Comparison of ENCODE assay signal across 13 mouse cellular contexts in genomic region chr14:120300191-120300590, GRCm38 (mm10). TPM values are rescaled to one million over a fixed set of nuclear protein-coding genes. Genes with fewer than 3 reads are reported as not detected.
DNase-seq lines count a peak whose midpoint lies in the region; ATAC-seq lines count a peak whose summit lies in the region.
"Had no signal": no experiment of that assay in that cellular context is flagged by ENCODE, and none has a peak within 500 bp of the region (broad histone marks: within the 10 kb centered on the region; RNA-seq: fewer than 3 reads in every experiment).

No protein-coding gene starts in this region.

- H3K4me1 ChIP-seq in embryonic facial prominence, embryonic 14.5 days (ENCODE audit: control insufficient read depth, insufficient read depth, low read length) = peaks cover 69% of the 10 kb centered on the region
- peaks cover 54% of the 10 kb centered on the region for H3K4me1 ChIP-seq in embryonic facial prominence, embryonic 10.5 days
- peaks cover 69% of the 10 kb centered on the region for H3K4me1 ChIP-seq in kidney, embryonic 16.5 days (ENCODE audit: insufficient read depth, low read length)
- peaks cover 49% of the 10 kb centered on the region for H3K4me1 ChIP-seq in brown adipose tissue, adult 24 weeks (ENCODE audit: control insufficient read depth, insufficient read depth, insufficient read length, low read length)
- peaks cover 70% of the 10 kb centered on the region for H3K4me1 ChIP-seq in limb, embryonic 15.5 days
- no peaks in the 10 kb centered on the region for H3K4me1 ChIP-seq in midbrain, embryonic 11.5 days (ENCODE audit: control insufficient read depth, insufficient read depth, low read length)

- no peaks in the 10 kb centered on the region for H3K27me3 ChIP-seq in embryonic facial prominence, embryonic 14.5 days (replicated peaks; ENCODE audit: control insufficient read depth, insufficient read depth, low read length)
- no peaks in the 10 kb centered on the region for H3K27me3 ChIP-seq in embryonic facial prominence, embryonic 10.5 days (replicated peaks; ENCODE audit: low read depth, poor library complexity, severe bottlenecking)
- no peaks in the 10 kb centered on the region for H3K27me3 ChIP-seq in kidney, embryonic 16.5 days (ENCODE audit: insufficient read depth, low read length)
- no peaks in the 10 kb centered on the region for H3K27me3 ChIP-seq in limb, embryonic 15.5 days
- H3K27me3 ChIP-seq in midbrain, embryonic 11.5 days (ENCODE audit: control insufficient read depth, insufficient read depth, low read length) = no peaks in the 10 kb centered on the region
- H3K27me3 ChIP-seq: hindbrain, embryonic 12.5 days; megakaryocyte, embryonic 14.5 days had no signal

- H3K36me3 ChIP-seq in embryonic facial prominence, embryonic 14.5 days (ENCODE audit: control insufficient read depth, insufficient read depth, low read length) = no peaks in the 10 kb centered on the region
- peaks cover 3% of the 10 kb centered on the region for H3K36me3 ChIP-seq in embryonic facial prominence, embryonic 10.5 days (replicated peaks)
- no peaks in the 10 kb centered on the region for H3K36me3 ChIP-seq in kidney, embryonic 16.5 days (ENCODE audit: insufficient read depth, low read length)
- H3K36me3 ChIP-seq in limb, embryonic 15.5 days = no peaks in the 10 kb centered on the region
- no peaks in the 10 kb centered on the region for H3K36me3 ChIP-seq in midbrain, embryonic 11.5 days (ENCODE audit: control insufficient read depth, insufficient read depth, low read length)
- H3K36me3 ChIP-seq: hindbrain, embryonic 12.5 days had no signal

- WGBS in embryonic facial prominence, embryonic 14.5 days = 54% methylated on average over 4 of the region's 4 CpGs
- WGBS in embryonic facial prominence, embryonic 10.5 days = 75% methylated on average over 4 of the region's 4 CpGs
- whole genome bisulfite sequencing in kidney, embryonic 16.5 days = 51% methylated on average over 4 of the region's 4 CpGs
- WGBS in limb, embryonic 15.5 days = 57% methylated on average over 4 of the region's 4 CpGs
- WGBS in midbrain, embryonic 11.5 days = 81% methylated on average over 4 of the region's 4 CpGs

- 0 out of 2 replicates have a peak overlapping the region, but pooled peaks have one; percentile 1 for H3K27ac ChIP-seq in embryonic facial prominence, embryonic 14.5 days (replicated peaks; ENCODE audit: low read depth, low read length)
- no peak overlapping the region for H3K27ac ChIP-seq in embryonic facial prominence, embryonic 10.5 days (replicated peaks)
- H3K27ac ChIP-seq in kidney, embryonic 16.5 days (ENCODE audit: low read length) = peak overlapping the region; percentile 80
- peak overlapping the region; percentile 93 for H3K27ac ChIP-seq in brown adipose tissue, adult 24 weeks (replicated peaks; ENCODE audit: low read depth, low read length)
- peak overlapping the region; percentile 50 for H3K27ac ChIP-seq in limb, embryonic 15.5 days
- no peak overlapping the region for H3K27ac ChIP-seq in midbrain, embryonic 11.5 days (ENCODE audit: low read depth, low read length)
- H3K27ac ChIP-seq: hindbrain, embryonic 12.5 days had no signal

- no peak for DNase-seq in embryonic facial prominence, embryonic 14.5 days (ENCODE audit: low spot score)
- DNase-seq in embryonic facial prominence, embryonic 10.5 days (ENCODE audit: low spot score) = no peak
- no peak for DNase-seq in kidney, adult 11 months
- no peak for DNase-seq in midbrain, embryonic 11.5 days (ENCODE audit: low spot score, missing footprints)
- no peak for DNase-seq in right cerebral cortex, adult 18-20 months
- DNase-seq: cerebellum, adult 8-10 months; left cerebral cortex, postnatal 4 days; thymus, adult 2 months had no signal

- H3K9ac ChIP-seq in embryonic facial prominence, embryonic 14.5 days (ENCODE audit: low read depth, low read length) = no peak overlapping the region
- H3K9ac ChIP-seq in kidney, embryonic 16.5 days (replicated peaks; ENCODE audit: low read length) = 0 out of 2 replicates have a peak overlapping the region, but pooled peaks have one; percentile 26
- no peak overlapping the region for H3K9ac ChIP-seq in limb, embryonic 15.5 days
- no peak overlapping the region for H3K9ac ChIP-seq in midbrain, embryonic 11.5 days (ENCODE audit: low read length)
- H3K9ac ChIP-seq: hindbrain, embryonic 12.5 days had no signal

- H3K4me3 ChIP-seq in embryonic facial prominence, embryonic 14.5 days (ENCODE audit: low read depth, low read length) = no peak overlapping the region
- H3K4me3 ChIP-seq in embryonic facial prominence, embryonic 10.5 days = no peak overlapping the region
- H3K4me3 ChIP-seq in kidney, embryonic 16.5 days (ENCODE audit: low read length) = no peak overlapping the region
- no peak overlapping the region for H3K4me3 ChIP-seq in brown adipose tissue, adult 24 weeks (ENCODE audit: insufficient read depth, low read depth, low read length)
- no peak overlapping the region for H3K4me3 ChIP-seq in limb, embryonic 15.5 days
- no peak overlapping the region for H3K4me3 ChIP-seq in midbrain, embryonic 11.5 days (ENCODE audit: low read depth, low read length)
- H3K4me3 ChIP-seq: hindbrain, embryonic 12.5 days; megakaryocyte, embryonic 14.5 days had no signal

- no peak overlapping the region for H3K4me2 ChIP-seq in embryonic facial prominence, embryonic 14.5 days (ENCODE audit: low read depth, low read length)
- peak overlapping the region; percentile 15; the same call in 1 of the 2 replicates for H3K4me2 ChIP-seq in kidney, embryonic 16.5 days (replicated peaks; ENCODE audit: low read depth, low read length)
- H3K4me2 ChIP-seq in limb, embryonic 15.5 days = no peak overlapping the region
- H3K4me2 ChIP-seq in midbrain, embryonic 11.5 days = no peak overlapping the region
- H3K4me2 ChIP-seq: hindbrain, embryonic 12.5 days had no signal

- H3K9me3 ChIP-seq in embryonic facial prominence, embryonic 14.5 days (ENCODE audit: control insufficient read depth, low read length) = no peaks in the 10 kb centered on the region
- H3K9me3 ChIP-seq in embryonic facial prominence, embryonic 10.5 days = no peaks in the 10 kb centered on the region
- H3K9me3 ChIP-seq in kidney, embryonic 16.5 days (ENCODE audit: low read length) = no peaks in the 10 kb centered on the region
- no peaks in the 10 kb centered on the region for H3K9me3 ChIP-seq in limb, embryonic 15.5 days
- no peaks in the 10 kb centered on the region for H3K9me3 ChIP-seq in midbrain, embryonic 11.5 days (ENCODE audit: control insufficient read depth, low read length)
- H3K9me3 ChIP-seq: hindbrain, embryonic 12.5 days; megakaryocyte, embryonic 14.5 days had no signal

- ATAC-seq in embryonic facial prominence, embryonic 14.5 days (ENCODE audit: low read depth) = no peak
- ATAC-seq in kidney, embryonic 16.5 days (ENCODE audit: low FRiP score, low TSS enrichment) = no peak
- ATAC-seq in limb, embryonic 15.5 days (ENCODE audit: insufficient number of reproducible peaks, low FRiP score, low TSS enrichment, low read depth) = no peak
- ATAC-seq in midbrain, embryonic 11.5 days (ENCODE audit: low FRiP score) = no peak

RNA-seq across cellular contexts. Expression of gene Mbnl2, which starts 24.7 kb away (rescaled TPM):
- polyA plus RNA-seq in embryonic facial prominence, embryonic 14.5 days (2014; fragmentation: Nextera tagmentation; extraction: Ambion mirVana) = 157 and 162 TPM in 2 replicates
- polyA plus RNA-seq in embryonic facial prominence, embryonic 10.5 days (2016; fragmentation: Nextera tagmentation; extraction: Ambion mirVana) = 42.8 and 54.1 TPM in 2 replicates
- 103 and 106 TPM in 2 replicates for polyA plus RNA-seq in kidney, embryonic 16.5 days (2015; fragmentation: Nextera tagmentation; extraction: Ambion mirVana)
- polyA plus RNA-seq in brown adipose tissue, adult 24 weeks (2012; ENCODE audit: insufficient read depth, insufficient read length, missing spikeins) = 152 and 170 TPM in 2 replicates
- polyA plus RNA-seq in limb, embryonic 15.5 days (2015; fragmentation: Nextera tagmentation; extraction: Ambion mirVana) = 163 and 180 TPM in 2 replicates
- polyA plus RNA-seq in midbrain, embryonic 11.5 days (2014; fragmentation: Nextera tagmentation; extraction: Ambion mirVana) = 36.4 and 40.8 TPM in 2 replicates

Comparison
In these comparisons a context has a peak if more than half of its experiments do, and no peak if none do; other contexts are left out.
1. H3K27ac ChIP-seq: peak in embryonic facial prominence, embryonic 14.5 days (single experiment), kidney, embryonic 16.5 days (single experiment), brown adipose tissue, adult 24 weeks (single experiment) and limb, embryonic 15.5 days (single experiment); none in embryonic facial prominence, embryonic 10.5 days (single experiment) and midbrain, embryonic 11.5 days (single experiment).